Mouse (Mus musculus): ENCODE data around the gene Grid2.

The Grid2 gene

DNA sequence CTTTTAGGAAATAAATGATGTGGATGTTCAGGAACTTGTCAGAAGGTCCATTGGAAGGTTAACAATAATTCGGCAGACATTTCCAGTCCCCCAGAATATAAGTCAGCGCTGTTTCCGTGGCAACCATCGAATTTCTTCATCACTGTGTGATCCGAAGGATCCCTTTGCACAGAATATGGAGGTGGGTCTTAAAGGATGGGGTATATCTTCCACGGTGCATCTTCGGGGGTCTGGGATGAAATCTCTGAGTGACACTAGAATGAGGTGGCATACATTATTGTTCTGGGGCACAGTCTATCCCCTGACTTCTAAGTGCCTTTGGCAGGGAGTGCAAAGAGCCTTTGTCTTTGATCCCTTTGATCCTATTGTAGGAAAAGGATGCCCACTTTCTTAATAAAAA is 808.2 kb downstream of the Grid2 start:
- DNase-seq (ENCODE audit: low read depth, low spot score): no peak

GRCm38 (mm10) chr6:64064704-64065103 is 809.0 kb downstream of the Grid2 start:
- DNase-seq (ENCODE audit: low read depth, low spot score): no peak

DNA sequence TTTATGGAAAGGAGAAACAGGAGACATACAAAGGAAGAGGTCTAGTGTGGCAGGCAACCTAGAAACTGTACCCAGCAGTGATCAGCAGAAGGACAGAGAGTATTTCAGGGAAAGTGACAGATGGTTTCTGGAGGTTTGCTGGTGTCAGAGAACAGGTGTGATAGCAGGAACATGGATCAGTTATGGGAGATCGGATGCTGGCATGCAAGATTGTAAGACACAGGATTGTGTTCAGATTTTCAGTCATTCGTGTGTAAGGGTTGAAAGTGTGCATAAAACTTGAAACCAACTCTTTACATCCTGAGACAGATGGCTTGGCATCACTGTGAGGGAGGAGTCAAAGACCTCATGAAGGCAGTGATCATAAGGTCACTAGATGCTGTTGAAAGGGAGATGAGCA is 817.7 kb downstream of the Grid2 start:
- DNase-seq (ENCODE audit: low read depth, low spot score): no peak

DNA sequence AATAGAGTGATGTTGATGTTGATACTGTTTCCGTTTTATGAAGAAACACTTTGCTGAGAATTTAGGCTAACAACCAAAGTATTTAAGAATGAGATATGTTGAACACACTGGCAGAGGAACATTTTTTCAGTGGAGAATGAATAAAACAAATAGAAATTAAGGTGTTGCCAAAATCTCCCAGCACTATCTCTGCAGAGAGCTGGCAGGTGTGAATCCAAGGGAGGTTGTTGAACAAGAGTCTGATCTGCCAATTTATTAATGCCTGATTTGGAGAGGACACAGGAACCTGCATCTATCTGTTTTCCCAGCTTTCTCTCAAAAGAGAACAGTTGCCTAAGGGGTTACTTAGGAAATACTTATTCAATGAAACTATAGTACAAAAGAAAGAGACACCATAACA is 822.2 kb downstream of the Grid2 start:
- DNase-seq (ENCODE audit: low read depth, low spot score): no peak

DNA sequence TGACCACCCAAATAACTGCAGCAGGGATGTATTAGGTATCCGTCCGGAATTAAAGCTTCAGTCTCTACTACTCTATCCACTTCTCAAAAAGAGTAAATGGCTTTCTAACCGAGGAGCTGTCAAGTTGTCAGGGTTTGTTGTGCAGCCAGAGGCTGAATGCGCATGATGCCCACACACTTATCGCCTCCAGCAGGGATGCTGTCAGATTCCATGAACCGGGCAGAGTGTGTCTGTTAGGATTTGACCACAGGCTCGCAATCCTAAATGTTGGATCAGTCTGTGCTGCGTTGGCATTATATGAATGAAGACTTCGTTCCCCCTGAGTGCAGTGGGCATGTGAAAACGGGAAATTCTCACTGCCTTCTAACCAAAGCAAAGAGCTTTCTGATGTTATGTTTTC is 843.0 kb downstream of the Grid2 start:
- no peak for DNase-seq (ENCODE audit: low read depth, low spot score)

GRCm38 (mm10) chr6:64114594-64114993 is 858.9 kb downstream of the Grid2 start:
- no peak for DNase-seq (ENCODE audit: low read depth, low spot score)

DNA sequence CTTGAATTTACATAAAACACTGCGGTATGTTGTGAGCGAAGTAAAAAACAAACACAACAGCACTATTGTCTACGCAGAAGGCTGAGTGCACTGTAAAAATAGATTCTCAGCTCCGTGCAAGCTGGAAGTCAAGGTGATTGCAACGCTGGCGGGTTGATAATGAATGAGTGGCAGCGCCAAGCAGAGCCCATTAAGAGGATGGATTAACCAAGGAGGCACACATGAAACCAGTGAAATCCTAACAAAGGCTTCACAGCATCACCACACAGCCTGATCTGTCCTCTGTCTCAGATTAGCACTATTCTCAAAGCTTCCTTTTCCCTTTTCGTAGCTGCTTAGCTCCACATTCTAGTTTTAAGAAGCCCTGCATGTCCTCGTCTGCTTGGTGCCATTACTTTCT is 880.6 kb downstream of the Grid2 start:
- no peak for DNase-seq (ENCODE audit: low read depth, low spot score)

DNA sequence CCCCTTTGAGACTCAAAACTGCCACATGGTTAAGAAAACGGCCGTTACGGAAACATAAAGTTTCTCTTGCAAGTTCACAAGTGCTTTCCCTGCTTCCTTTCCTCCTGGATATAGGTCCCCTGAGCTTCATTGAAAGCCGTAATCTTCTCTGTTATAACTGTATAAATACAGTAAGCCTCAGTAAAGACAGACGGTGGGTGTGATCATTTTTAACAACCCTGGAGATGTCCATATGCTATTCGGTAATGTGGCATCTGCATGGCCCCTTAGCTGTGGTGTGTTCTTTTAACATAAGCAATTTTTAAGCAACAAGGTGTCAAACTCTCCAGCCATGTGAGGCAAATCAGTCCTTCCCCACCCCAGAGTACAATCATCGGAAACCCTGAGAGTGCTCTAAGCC is 892.9 kb downstream of the Grid2 start:
- no peak for DNase-seq (ENCODE audit: low read depth, low spot score)

GRCm38 (mm10) chr6:64174995-64175612 is 919.4 kb downstream of the Grid2 start:
- DNase-seq (ENCODE audit: low read depth, low spot score): no peak

DNA sequence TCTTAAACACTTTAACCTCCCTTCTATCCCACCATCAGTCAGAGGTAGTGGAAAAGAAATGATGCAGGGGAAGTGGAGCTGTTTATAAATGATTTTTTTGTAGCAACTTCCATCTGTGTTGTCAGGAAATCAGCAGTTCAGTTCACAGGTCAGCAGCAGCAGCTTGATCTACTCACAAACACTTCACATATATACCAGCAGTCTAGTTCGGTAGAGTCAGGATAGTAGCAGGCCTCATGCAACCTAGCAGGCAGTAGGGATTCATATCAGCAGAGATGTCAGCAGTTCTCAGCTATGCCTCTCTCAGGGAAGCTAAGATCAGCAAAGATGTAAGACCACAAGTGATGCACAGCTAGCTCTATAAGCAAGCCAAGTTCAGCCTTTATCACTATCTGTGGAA is 938.0 kb downstream of the Grid2 start:
- no peak for DNase-seq (ENCODE audit: low read depth, low spot score)

- DNase-seq (ENCODE audit: low read depth, low spot score): no peak
Observed at GRCm38 (mm10) chr6:64202396-64203122, 946.9 kb downstream of the Grid2 start.

- no peak for DNase-seq (ENCODE audit: low read depth, low spot score)
Observed at GRCm38 (mm10) chr6:64236351-64236750, 980.7 kb downstream of the Grid2 start.

GRCm38 (mm10) chr6:64240526-64240925 is 984.9 kb downstream of the Grid2 start:
- DNase-seq (ENCODE audit: low read depth, low spot score): no peak

- no peak for DNase-seq (ENCODE audit: low read depth, low spot score)
Observed at GRCm38 (mm10) chr6:64245951-64246350, 990.3 kb downstream of the Grid2 start.

GRCm38 (mm10) chr6:64251041-64251440 is 995.4 kb downstream of the Grid2 start:
- DNase-seq (ENCODE audit: low read depth, low spot score): no peak

DNA sequence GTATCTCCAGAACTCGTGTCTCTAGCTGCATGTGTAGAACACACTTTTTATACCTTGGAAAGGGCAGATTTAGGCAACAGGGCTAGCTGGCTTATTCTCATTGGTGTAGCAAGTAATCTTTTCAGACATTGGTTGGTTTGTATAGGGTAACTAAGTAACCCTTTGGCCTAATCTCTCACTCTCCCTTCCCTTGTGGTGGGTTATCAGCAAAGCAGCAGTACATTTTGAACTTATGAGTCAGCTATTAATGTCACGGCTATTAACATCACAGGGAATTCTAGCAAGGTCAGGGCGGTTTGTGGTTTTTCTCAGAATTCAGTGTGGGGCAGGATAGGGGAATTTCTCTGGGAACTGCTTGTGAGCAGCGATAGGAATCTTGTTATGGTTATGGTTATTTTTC is 1007.8 kb downstream of the Grid2 start:
- no peak for DNase-seq (ENCODE audit: low read depth, low spot score)

- DNase-seq (ENCODE audit: low read depth, low spot score): no peak
Observed at GRCm38 (mm10) chr6:64264224-64264623, 1008.5 kb downstream of the Grid2 start.

DNA sequence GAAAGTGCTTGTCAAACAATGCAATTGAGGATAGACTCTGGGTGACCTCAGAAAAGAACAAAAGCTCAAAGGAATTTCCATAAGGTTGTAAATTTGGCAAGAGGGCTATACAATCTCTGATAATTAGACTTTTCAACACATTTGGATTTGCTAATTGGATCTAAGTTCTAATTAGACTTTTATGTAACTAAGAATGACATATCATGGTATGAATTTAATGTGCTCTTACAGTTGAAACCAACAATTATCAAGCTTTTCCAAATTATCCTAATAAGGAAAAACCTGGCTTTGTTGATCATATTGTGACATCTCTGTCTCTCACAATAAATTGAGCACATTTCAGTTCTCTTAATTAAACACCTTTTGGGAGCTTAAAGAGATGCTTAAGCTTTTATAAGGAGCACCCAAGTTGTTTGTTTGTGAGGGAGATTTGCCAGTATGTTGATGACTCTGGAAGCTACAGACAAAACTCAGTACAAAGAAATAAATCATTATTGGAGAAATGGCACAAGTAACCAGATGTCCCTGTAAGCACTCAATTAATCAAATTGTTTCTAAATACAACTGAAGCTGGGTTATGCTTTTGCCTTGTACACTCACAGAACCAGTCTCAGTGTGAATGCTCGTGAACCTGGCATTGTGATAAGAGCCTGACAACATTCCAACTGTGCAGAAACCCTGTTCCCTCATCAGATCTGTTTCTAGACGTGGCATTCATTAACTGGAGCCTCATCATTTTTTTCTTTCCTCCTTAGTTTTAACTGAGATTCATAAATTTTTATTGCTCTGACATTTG is 1018.8 kb downstream of the Grid2 start:
- DNase-seq (ENCODE audit: low read depth, low spot score): no peak

DNA sequence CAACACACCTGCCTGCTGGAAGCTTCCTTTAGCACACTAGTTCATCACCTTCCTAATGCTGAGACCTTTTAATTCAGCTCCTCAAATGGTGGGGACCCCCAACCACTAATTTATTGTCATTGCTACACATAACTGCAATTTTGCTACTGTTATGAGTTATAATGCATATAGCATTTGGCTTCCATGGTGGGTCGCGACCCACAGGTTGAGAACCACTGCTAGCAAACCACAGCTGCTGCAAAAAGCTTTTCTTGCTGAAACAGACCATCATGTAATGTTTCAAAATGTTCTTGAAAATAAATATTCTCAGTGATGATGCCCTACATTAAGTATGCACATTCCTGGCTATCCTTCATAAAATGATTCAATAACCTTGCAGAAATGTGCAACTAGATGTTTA is 1024.3 kb downstream of the Grid2 start:
- DNase-seq (ENCODE audit: low read depth, low spot score): no peak

- no peak for DNase-seq (ENCODE audit: low read depth, low spot score)
Observed at GRCm38 (mm10) chr6:64293761-64294160, 1038.1 kb downstream of the Grid2 start.

DNA sequence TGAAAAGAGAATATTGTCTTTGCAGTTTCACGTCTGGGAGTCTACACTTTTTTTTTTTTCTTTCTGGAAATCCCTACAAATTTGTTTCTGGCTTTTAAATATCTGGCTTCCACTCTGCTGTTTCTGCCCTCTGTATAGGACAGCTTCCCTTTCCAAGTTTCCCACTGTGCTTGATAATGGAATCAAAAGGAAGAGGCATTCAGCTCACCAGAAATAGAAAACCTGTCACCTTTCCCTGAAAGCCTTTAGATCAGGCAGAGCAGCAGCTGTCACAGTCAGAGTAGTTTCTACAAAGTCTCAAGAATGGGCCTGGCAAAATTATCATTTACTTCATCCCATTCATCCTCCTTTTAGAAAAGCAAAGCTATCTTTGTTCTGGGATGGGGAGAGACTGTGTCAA is 1042.0 kb downstream of the Grid2 start:
- no peak for DNase-seq (ENCODE audit: low read depth, low spot score)

GRCm38 (mm10) chr6:64304709-64305476 is 1049.2 kb downstream of the Grid2 start:
- no peak for DNase-seq (ENCODE audit: low read depth, low spot score)
